Mouse (Mus musculus) heart, postnatal 0 days (tissue): Measurements from ENCODE around the gene Lpar2. TPM values are rescaled to one million over a fixed set of nuclear protein-coding genes. Genes with fewer than 3 reads are reported as not detected.

Experiments
- ATAC-seq: fragments of 200-750 bp; cut with Nextera tagmentation; 2 replicates; pipeline ENCODE4 v1.8.0; 2017; ENCODE audit warnings: low read depth, moderate number of reproducible peaks, moderate library complexity; ENCODE audit not compliant: insufficient read depth
- DNase-seq: peaks from one replicate; pipeline ENCODE4 v3.0.0-alpha.2; 2016; ENCODE audit warnings: low spot score
- H3K27ac ChIP-seq: fragments of 300-500 bp; sonication (generic); 2 replicates; pipeline ENCODE4 v1.5.1; 2014; ENCODE audit warnings: low read depth, mild to moderate bottlenecking
- H3K27me3 ChIP-seq: fragments of 300-500 bp; sonication (generic); 2 replicates; pipeline ENCODE4 v1.6.1; 2014; ENCODE audit warnings: low read length, mixed read lengths; ENCODE audit not compliant: control insufficient read depth, insufficient read depth
- H3K36me3 ChIP-seq: fragments of 300-500 bp; sonication (generic); replicated peaks from 2 replicates; pipeline ENCODE4 v1.6.1; 2014; ENCODE audit warnings: low read length, mixed read lengths; ENCODE audit not compliant: control insufficient read depth, insufficient read depth
- H3K4me1 ChIP-seq: fragments of 300-500 bp; sonication (generic); 2 replicates; pipeline ENCODE4 v1.6.1; 2014; ENCODE audit warnings: antibody characterized with exemption; ENCODE audit not compliant: control insufficient read depth, insufficient read depth
- H3K4me2 ChIP-seq: fragments of 300-500 bp; sonication (generic); 2 replicates; pipeline ENCODE4 v1.6.1; 2014; ENCODE audit warnings: low read depth, mild to moderate bottlenecking, low read length, moderate library complexity
- H3K4me3 ChIP-seq: fragments of 300-500 bp; sonication (generic); 2 replicates; pipeline ENCODE4 v1.5.1; 2014; ENCODE audit warnings: low read depth, low read length
- H3K9ac ChIP-seq: fragments of 300-500 bp; sonication (generic); replicated peaks from 2 replicates; pipeline ENCODE4 v1.6.1; 2014; ENCODE audit warnings: low read depth, low read length, mixed read lengths
- H3K9me3 ChIP-seq: fragments of 300-500 bp; sonication (generic); replicated peaks from 2 replicates; pipeline ENCODE4 v1.6.1; 2016; ENCODE audit warnings: low read length; ENCODE audit not compliant: control insufficient read depth
- CTCF ChIP-seq: IDR thresholded peaks from 2 replicates; pipeline ENCODE4 v1.5.1; 2016; ENCODE audit warnings: antibody characterized with exemption, control low read depth, low read depth
- EP300 ChIP-seq: IDR thresholded peaks from 2 replicates; pipeline ENCODE4 v1.6.1; 2016; ENCODE audit warnings: antibody characterized with exemption, low read depth
- WGBS: fragments of 180-500 bp; shearing (Covaris S2); extraction: QIAGEN DNeasy Blood & Tissue Kit; methylation state at CpG from one replicate; pipeline ENCODE4 v1.1.7; 2014; 5-methylcytosine and 5-hydroxymethylcytosine counted together
- polyA plus RNA-seq: library from polyadenylated mRNA; unstranded; fragments of >200 nt; fragmentation: Nextera tagmentation; extraction: Ambion mirVana; gene quantifications from 2 replicates; pipeline ENCODE4 v1.2.1, GENCODE M21; 2015
- total RNA-seq: library from RNA; depleted of rRNA; stranded (reverse); fragments of >200 nt; gene quantifications from 2 replicates; pipeline ENCODE4 v1.2.3, GENCODE M21; 2014; ENCODE audit warnings: low replicate concordance

The Lpar2 gene
- total and polyA plus RNA-seq, 2 experiments from 2014 or later: 0.10 to 0.50 TPM

- Histone ChIP-seq H3K4me2 (no peak overlapping the region), H3K9me3 (no peaks in the 10 kb centered on the region), H3K9ac (no peak overlapping the region), H3K27ac (no peak overlapping the region), H3K36me3 (peaks cover 99% of the 10 kb centered on the region), H3K4me3 (no peak overlapping the region), H3K27me3 (no peaks in the 10 kb centered on the region), H3K4me1 (no peaks in the 10 kb centered on the region)
- TF ChIP-seq CTCF: no peak
- TF ChIP-seq EP300: no peak
- 94% methylated on average over 4 of the region's 4 CpGs for WGBS
- no peak for ATAC-seq
- DNase-seq: no peak
These were observed 20.4 kb upstream of the Lpar2 start for GRCm38 (mm10) chr8:69801796-69802195.

- Histone ChIP-seq H3K4me2 (no peak overlapping the region), H3K9me3 (no peaks in the 10 kb centered on the region), H3K9ac (no peak overlapping the region), H3K36me3 (peaks cover 99% of the 10 kb centered on the region), H3K4me3 (no peak overlapping the region), H3K27me3 (no peaks in the 10 kb centered on the region), H3K27ac (no peak overlapping the region), H3K4me1 (no peaks in the 10 kb centered on the region)
- no peak for ATAC-seq
- TF ChIP-seq CTCF: no peak
- DNase-seq: no peak
These were observed 20.0 kb upstream of the Lpar2 start for GRCm38 (mm10) chr8:69802216-69802615.

GRCm38 (mm10) chr8:69803366-69803765 is 18.9 kb upstream of the Lpar2 start:
- no peak for ATAC-seq
- WGBS: 87% methylated on average over 7 of the region's 7 CpGs
- H3K36me3 ChIP-seq: peaks cover 93% of the 10 kb centered on the region

GRCm38 (mm10) chr8:69804537-69804936 is 17.7 kb upstream of the Lpar2 start:
- Histone ChIP-seq H3K27me3 (no peaks in the 10 kb centered on the region), H3K9ac (no peak overlapping the region), H3K4me2 (no peak overlapping the region), H3K4me3 (no peak overlapping the region), H3K36me3 (peaks cover 82% of the 10 kb centered on the region), H3K4me1 (0 out of 2 replicates have a peak, but pooled peaks cover 6% of the 10 kb centered on the region), H3K9me3 (no peaks in the 10 kb centered on the region), H3K27ac (no peak overlapping the region)
- ATAC-seq (no peak), DNase-seq (no peak)
- 92% methylated on average over 6 of the region's 6 CpGs for WGBS
- TF ChIP-seq EP300 (no peak), CTCF (no peak)

More at GRCm38 (mm10) chr8:69803366-69803765, 18.9 kb upstream of the Lpar2 start:
- Histone ChIP-seq H3K9me3 (no peaks in the 10 kb centered on the region), H3K4me2 (no peak overlapping the region), H3K4me3 (no peak overlapping the region), H3K9ac (no peak overlapping the region), H3K27ac (no peak overlapping the region), H3K27me3 (no peaks in the 10 kb centered on the region), H3K4me1 (no peaks in the 10 kb centered on the region)
- TF ChIP-seq CTCF (no peak), EP300 (no peak)
- no peak for DNase-seq

GRCm38 (mm10) chr8:69805086-69805485 is 17.1 kb upstream of the Lpar2 start:
- no peaks in the 10 kb centered on the region for H3K9me3 ChIP-seq
- DNase-seq (no peak), ATAC-seq (no peak)
- H3K4me1 ChIP-seq: 0 out of 2 replicates have a peak, but pooled peaks cover 6% of the 10 kb centered on the region
- no peak overlapping the region for H3K27ac ChIP-seq
- WGBS: 91% methylated on average over 10 of the region's 10 CpGs
- peaks cover 76% of the 10 kb centered on the region for H3K36me3 ChIP-seq
- H3K4me3 ChIP-seq: no peak overlapping the region
- H3K27me3 ChIP-seq: no peaks in the 10 kb centered on the region
- no peak overlapping the region for H3K4me2 ChIP-seq
- no peak for TF ChIP-seq EP300
- no peak overlapping the region for H3K9ac ChIP-seq

- Histone ChIP-seq H3K9ac (no peak overlapping the region), H3K27me3 (no peaks in the 10 kb centered on the region), H3K9me3 (no peaks in the 10 kb centered on the region), H3K4me2 (no peak overlapping the region), H3K36me3 (peaks cover 72% of the 10 kb centered on the region), H3K27ac (no peak overlapping the region), H3K4me1 (0 out of 2 replicates have a peak, but pooled peaks cover 6% of the 10 kb centered on the region), H3K4me3 (no peak overlapping the region)
- TF ChIP-seq CTCF (no peak), EP300 (no peak)
- ATAC-seq: no peak
- 82% methylated on average over 9 of the region's 9 CpGs for WGBS
- DNase-seq: no peak
These were observed 16.7 kb upstream of the Lpar2 start for GRCm38 (mm10) chr8:69805491-69805890.
